Mouse (Mus musculus) gastrocnemius, adult 2 months (tissue): ENCODE data around the gene Slc12a7. TPM values are rescaled to one million over a fixed set of nuclear protein-coding genes. Genes with fewer than 3 reads are reported as not detected.
A peak's percentile ranks its signal among the peaks of the same experiment; 100 is the strongest.

Experiments
- DNase-seq: peaks from one replicate; pipeline ENCODE4 v3.0.0; 2022
- H3K27ac ChIP-seq: fragments of 200-600 bp; 2 replicates; pipeline ENCODE4 v1.8.1; 2022; ENCODE audit warnings: mild to moderate bottlenecking
- H3K4me3 ChIP-seq: fragments of 200-600 bp; 2 replicates; pipeline ENCODE4 v1.8.1; 2022; ENCODE audit warnings: mild to moderate bottlenecking, moderate library complexity
- CTCF ChIP-seq: fragments of 200-600 bp; IDR thresholded peaks from 2 replicates; pipeline ENCODE4 v1.8.1; 2022; ENCODE audit warnings: antibody characterized with exemption, mild to moderate bottlenecking, moderate library complexity
- intact Hi-C: fragments of 180-260 bp; cut with DNase I; formaldehyde crosslinking; loops from one replicate; pipeline ENCODE4 v1.15.1; 2025
- total RNA-seq, 2 experiments: library from RNA; stranded (reverse); gene quantifications; 2 replicates each; pipeline ENCODE4 v1.2.3; 2021

Gene Slc12a7
- total RNA-seq, 2 experiments from 2014 or later: 4.1 to 4.9 TPM

DNA sequence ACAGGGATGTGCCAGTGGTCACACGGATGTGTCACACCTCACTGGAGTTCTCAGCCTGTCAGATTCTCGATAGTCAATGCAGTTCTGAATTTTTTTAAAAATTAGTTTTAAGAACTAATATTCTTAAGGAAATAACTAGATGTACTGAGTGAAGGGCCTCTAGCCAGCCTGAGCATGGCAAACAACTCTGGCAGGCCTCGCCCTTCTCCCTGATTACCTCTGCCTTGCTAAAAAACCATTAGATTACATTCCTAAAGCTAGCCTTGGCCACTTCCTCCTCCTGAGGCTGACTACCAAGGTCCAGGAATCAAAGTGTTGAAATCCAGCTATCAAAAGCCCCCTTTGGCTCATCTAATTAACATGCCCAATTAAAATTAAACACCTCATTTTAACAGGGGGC is 18.4 kb downstream of the Slc12a7 start:
- no peak overlapping the region for H3K27ac ChIP-seq
- TF ChIP-seq CTCF: no peak
- intact Hi-C loops: no loop called here
- DNase-seq: no peak
- no peak overlapping the region for H3K4me3 ChIP-seq

DNA sequence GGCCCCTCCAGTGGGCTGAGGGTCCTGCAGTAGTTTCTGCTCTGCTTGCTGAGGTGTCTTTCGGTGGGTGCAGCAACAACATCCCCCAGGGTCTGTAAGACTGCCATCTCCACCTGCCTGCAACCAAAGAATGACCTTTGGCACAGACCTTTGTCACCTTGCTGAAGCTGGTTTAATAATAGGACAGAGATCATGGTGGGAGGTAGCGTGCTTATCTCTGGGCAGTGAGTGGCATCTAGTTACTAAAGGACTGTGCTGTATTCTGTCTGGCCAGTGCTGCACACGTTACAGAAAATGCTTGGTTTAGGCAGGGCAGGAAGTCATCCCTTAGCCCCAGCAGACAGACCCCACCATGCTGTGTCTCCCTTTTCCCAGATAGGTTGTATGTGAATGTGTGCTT is 22.9 kb downstream of the Slc12a7 start:
- DNase-seq: no peak
- no peak overlapping the region for H3K27ac ChIP-seq
- intact Hi-C loops: no loop called here
- no peak overlapping the region for H3K4me3 ChIP-seq
- no peak for TF ChIP-seq CTCF

DNA sequence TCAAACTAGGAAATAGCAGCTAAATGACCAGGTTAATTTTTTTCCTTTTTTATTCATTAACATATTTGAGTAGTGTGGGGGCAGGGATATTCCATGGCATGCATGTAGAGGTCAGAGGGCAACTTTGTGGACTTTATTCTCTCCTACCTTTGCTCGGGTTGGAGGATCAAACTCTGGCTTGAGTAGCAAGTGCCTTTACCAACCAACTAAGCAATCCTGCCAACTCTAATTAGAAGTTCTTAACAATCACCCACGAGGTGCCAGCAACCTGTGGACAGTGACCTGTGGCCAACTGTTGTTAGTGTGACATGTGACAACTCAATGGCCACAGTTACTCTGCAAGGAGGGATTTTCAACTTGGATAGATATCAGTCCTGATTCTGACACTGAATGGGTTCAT is 24.0 kb downstream of the Slc12a7 start:
- Histone ChIP-seq H3K27ac (no peak overlapping the region), H3K4me3 (no peak overlapping the region)
- DNase-seq: no peak
- no peak for TF ChIP-seq CTCF
- intact Hi-C loops: no loop called here

DNA sequence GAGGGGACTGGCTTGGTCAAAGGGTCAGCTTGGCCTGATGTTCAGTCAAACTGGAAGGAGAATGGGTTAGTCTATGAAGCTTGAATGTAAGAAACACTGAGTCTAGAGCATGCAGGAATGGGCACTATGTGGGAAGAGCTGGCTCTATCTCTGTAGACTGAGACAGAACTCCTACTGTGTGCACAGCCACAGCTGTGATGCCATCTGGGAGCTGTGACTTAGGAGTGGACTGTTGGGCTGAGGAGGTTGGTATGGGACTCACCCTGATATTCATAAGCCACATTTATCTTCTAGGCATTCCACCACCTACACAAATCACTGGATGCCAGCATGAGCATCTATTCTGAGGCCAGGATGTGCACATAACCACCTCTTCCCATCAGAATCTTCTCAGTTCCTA is 24.5 kb downstream of the Slc12a7 start:
- intact Hi-C loops: no loop called here
- TF ChIP-seq CTCF: no peak
- DNase-seq: no peak
- H3K4me3 ChIP-seq: no peak overlapping the region
- no peak overlapping the region for H3K27ac ChIP-seq

DNA sequence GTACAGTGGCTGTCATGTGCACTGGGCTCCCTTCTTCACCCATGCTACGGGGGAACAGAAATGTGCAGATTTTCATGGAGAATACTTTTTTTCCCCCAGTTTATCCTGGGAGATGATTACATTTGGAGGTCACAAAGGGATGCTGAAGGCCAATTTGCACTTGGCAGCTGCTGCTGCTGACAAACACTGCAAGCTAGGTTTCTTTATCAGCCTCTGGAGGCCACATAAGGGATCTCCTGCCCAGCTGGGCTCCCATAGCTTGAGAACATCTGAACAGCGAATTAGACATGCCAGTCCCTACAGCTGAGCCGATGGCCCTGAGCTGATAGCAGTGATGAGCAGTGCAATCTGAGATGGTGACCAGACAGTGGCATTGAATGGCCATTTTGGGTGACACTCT is 26.7 kb downstream of the Slc12a7 start:
- TF ChIP-seq CTCF: no peak
- no peak overlapping the region for H3K4me3 ChIP-seq
- H3K27ac ChIP-seq: no peak overlapping the region
- intact Hi-C loops: no loop called here
- no peak for DNase-seq

DNA sequence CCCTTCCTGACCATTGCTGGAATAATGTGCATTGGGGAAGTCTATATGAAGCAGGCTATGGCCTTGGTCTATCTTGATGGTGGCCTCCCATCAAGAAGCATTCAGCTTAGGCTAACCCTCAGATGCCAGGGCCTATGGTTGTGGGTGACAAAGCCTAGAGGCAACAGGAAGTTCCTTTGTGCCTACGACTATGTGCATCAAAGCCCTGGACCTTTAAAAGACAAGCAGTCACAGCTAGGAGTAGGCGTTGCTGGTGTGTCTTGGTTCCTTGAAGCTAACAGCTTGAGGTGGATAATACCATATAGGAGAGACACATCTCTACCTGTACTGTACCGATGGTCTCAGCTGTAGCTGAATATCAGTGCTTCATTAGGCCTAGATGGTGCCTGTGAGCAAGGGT is 27.2 kb downstream of the Slc12a7 start:
- TF ChIP-seq CTCF: no peak
- intact Hi-C loops: no loop called here
- Histone ChIP-seq H3K4me3 (no peak overlapping the region), H3K27ac (no peak overlapping the region)
- no peak for DNase-seq

DNA sequence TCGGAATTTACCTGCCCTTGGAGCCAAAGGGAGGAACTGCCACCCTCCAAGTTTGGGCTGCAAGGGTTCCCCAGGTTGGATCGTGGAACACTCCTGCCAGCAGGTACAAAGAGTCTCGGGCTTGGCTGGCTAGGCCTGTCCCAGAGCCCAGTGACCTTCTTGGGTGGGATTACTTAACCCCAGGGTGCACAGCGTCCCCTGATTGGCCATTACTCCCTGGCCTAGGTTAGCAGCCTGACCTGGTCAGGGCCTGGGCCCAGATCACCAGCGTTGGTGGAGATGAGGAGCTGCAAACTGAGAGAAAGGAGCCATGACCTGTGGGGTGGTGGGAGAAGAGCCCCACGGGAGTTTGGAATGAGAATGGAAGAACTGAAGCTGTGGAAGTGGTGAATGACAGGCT is 30.0 kb downstream of the Slc12a7 start:
- Histone ChIP-seq H3K4me3 (peak overlapping the region; percentile 88), H3K27ac (peak overlapping the region; percentile 50)
- no peak for TF ChIP-seq CTCF
- intact Hi-C loops: no loop called here
- no peak for DNase-seq

DNA sequence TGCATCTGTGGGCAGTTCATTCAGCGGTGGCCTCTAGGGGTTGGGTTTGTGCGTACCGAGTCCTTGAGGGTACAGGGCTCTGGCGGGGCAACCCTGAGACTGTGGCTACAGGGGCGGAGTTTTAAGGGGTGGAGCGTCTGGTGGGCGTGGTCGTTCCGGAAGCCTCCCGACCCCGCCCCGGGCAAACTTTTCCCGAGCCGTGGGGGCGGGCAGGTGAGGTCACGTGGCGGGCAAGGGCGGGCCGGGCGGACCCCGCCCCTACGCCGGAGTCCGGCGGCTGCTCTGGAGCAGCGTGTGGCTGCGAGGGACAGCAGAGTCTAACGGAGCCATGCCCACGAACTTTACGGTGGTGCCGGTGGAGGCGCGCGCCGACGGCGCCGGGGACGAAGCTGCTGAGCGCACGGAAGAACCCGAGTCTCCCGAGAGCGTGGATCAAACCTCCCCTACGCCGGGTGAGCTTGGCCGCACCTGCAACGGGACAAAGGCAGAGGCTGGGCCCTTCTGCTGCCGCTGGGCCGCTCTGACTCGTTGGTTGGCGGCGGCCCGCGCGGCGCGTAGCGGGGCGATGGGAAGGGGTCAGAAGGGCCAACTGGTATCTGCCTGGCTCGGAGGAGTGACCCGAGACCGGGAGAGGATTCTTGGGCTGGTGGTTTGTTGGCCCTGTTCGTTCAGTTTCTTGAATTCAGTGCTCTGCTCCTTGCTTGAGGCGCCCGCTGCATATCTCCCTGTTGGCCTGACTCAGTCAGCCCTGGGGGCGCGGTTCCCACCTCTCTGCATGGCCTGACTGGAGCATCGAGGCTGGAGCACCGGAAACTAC is 30.8 kb downstream of the Slc12a7 start:
- peak; percentile 15; the same call in 1 of the 2 replicates for TF ChIP-seq CTCF
- peak; percentile 90 for DNase-seq
- Histone ChIP-seq H3K4me3 (peak overlapping the region; percentile 88), H3K27ac (peak overlapping the region; percentile 81)
- intact Hi-C loops: no loop called here

DNA sequence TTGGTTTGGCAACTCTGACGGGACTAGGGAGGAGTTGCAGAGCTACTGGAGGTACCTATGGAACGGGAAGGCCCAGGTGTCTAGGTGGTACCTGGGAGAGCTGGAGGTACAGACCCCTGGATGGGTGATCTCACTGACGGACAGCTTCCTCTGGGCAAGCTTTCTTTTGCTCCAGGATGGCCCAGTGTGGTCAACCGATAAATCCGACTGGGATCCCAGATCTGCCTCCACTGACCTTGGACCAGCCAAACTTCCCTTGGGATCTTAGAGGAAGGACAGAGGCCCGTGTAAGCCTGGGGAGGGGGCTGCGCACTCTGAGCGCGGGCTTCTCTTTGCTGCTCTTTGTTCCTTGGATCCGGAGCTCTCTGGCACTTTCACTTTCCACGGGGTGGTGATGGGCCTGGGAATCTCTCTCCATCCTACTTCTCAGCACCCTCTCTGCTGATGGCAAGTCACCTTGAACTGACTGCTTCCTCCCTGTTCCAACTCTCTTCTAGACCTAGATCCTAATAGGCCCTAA is 31.4 kb downstream of the Slc12a7 start:
- intact Hi-C loops: no loop called here
- peak; percentile 31 for DNase-seq
- peak overlapping the region; percentile 88 for H3K4me3 ChIP-seq
- TF ChIP-seq CTCF: no peak
- H3K27ac ChIP-seq: peak overlapping the region; percentile 81

DNA sequence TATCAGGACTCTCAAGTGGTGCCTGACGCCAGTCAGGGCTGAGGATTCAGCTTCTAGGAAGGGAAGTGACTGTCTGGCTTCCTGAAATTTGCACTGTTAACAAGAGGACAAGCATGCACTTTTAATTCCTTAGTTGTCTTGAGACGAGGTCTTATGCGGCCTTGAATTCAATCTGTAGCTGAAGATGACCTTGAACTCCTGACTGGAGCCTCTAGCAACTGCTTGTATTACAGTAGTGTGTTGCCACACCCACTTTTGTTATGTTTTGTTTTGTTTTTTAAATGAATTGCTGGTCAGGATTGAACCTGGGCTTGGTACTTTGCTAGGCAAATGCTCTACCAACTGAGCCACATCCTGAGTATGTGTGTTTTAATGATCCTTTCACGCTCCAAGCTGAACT is 32.5 kb downstream of the Slc12a7 start:
- peak overlapping the region; percentile 88 for H3K4me3 ChIP-seq
- DNase-seq: no peak
- H3K27ac ChIP-seq: no peak overlapping the region
- TF ChIP-seq CTCF: no peak
- intact Hi-C loops: loop anchor here (5.0 kb wide), 1 partner anchor 38 kb away; no protein-coding TSS in a partner anchor

DNA sequence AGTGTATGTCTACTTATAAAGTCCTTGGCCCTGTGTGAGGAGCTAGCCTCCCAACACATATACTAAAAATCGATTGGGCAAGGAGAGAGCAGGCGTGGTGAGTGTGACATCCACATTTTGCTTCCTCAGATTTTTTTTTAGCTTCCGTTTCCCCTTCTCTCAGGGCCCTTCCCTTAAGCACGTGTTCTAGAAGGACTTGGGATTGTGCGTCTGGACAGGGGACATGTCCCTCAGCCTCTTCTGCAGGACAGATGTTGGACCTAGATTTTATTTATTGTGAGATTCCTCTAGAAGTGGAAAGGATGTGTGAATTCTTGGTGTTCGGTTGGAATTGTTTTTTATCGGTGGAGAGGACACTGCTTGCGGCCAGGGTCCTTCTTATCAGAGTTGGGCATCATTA is 34.3 kb downstream of the Slc12a7 start:
- intact Hi-C loops: loop anchor here (5.0 kb wide), 1 partner anchor 40 kb away; no protein-coding TSS in a partner anchor
- H3K4me3 ChIP-seq: no peak overlapping the region
- no peak for DNase-seq
- H3K27ac ChIP-seq: no peak overlapping the region
- TF ChIP-seq CTCF: no peak

DNA sequence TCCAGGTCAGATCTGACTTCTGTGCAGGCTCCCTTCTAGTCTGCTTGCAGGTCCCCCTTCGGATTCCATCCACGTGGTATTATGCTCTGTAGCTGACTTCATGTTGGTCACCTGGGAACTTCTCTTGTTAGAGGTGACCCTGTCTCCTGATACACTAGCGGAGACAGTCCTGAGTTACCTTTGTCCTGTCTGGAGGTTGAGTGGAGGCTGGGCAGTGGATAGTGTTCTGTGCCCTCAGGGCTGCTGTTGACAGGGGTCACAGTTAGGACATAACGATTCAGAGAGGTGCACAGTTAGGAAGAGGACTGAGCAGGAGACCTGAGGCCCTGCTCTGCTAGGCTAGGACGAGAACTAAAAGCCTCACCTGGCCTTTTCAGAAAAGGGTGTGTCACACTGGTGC is 34.9 kb downstream of the Slc12a7 start:
- TF ChIP-seq CTCF: no peak
- no peak overlapping the region for H3K27ac ChIP-seq
- intact Hi-C loops: loop anchor here (5.0 kb wide), 1 partner anchor 40 kb away; no protein-coding TSS in a partner anchor
- H3K4me3 ChIP-seq: no peak overlapping the region
- DNase-seq: no peak

DNA sequence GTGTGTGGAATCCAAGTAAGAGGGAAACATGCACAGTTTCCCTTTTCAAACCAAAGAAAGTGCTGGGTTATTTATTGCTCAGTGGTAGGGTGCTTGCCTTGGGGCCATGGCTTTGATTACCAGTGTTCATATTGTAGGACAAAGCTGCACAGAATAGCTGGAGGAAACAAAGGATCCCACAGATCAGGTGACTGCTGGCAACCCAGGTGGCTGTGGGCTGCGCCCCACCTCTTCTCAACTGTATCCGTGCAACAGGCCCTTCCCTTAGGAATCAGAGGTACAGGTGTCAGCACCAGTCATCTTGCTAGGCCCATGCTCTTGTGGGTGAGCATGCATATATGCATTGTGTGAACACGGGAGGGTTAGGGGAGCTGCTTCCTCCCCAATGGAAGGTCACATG is 35.4 kb downstream of the Slc12a7 start:
- no peak for DNase-seq
- Histone ChIP-seq H3K4me3 (no peak overlapping the region), H3K27ac (no peak overlapping the region)
- no peak for TF ChIP-seq CTCF
- intact Hi-C loops: loop anchor here (5.0 kb wide), 1 partner anchor 41 kb away; no protein-coding TSS in a partner anchor
